Mouse (Mus musculus) forebrain, embryonic 14.5 days (tissue): ENCODE results near the gene Baiap2l1. TPM values are rescaled to one million over a fixed set of nuclear protein-coding genes. Genes with fewer than 3 reads are reported as not detected.

Experiments used
- ATAC-seq: fragments of 200-750 bp; cut with Nextera tagmentation; 2 replicates; pipeline ENCODE4 v1.8.0; 2017; ENCODE audit warnings: mild to moderate bottlenecking, moderate library complexity
- DNase-seq: peaks from one replicate; pipeline ENCODE4 v3.0.0-alpha.2; 2015; ENCODE audit warnings: low spot score
- H3K27ac ChIP-seq: fragments of 300-500 bp; sonication (generic); 2 replicates; pipeline ENCODE4 v1.5.1; 2014; ENCODE audit warnings: low read depth, mild to moderate bottlenecking, control low read depth, low read length, moderate library complexity
- H3K27me3 ChIP-seq: fragments of 300-500 bp; sonication (generic); replicated peaks from 2 replicates; pipeline ENCODE4 v1.6.1; 2014; ENCODE audit warnings: low read length, control low read depth, mixed read lengths; ENCODE audit not compliant: control insufficient read depth, insufficient read depth
- H3K36me3 ChIP-seq: fragments of 300-500 bp; sonication (generic); 2 replicates; pipeline ENCODE4 v1.6.1; 2014; ENCODE audit warnings: low read length, control low read depth; ENCODE audit not compliant: control insufficient read depth, insufficient read depth
- H3K4me1 ChIP-seq: fragments of 300-500 bp; sonication (generic); 2 replicates; pipeline ENCODE4 v1.6.1; 2014; ENCODE audit warnings: antibody characterized with exemption, low read length, control low read depth; ENCODE audit not compliant: control insufficient read depth, insufficient read depth
- H3K4me2 ChIP-seq: fragments of 300-500 bp; sonication (generic); 2 replicates; pipeline ENCODE4 v1.6.1; 2014; ENCODE audit warnings: mild to moderate bottlenecking, control low read depth, low read length
- H3K4me3 ChIP-seq: fragments of 300-500 bp; sonication (generic); 2 replicates; pipeline ENCODE4 v1.5.1; 2014; ENCODE audit warnings: low read depth, low read length, control low read depth
- H3K9ac ChIP-seq: fragments of 300-500 bp; sonication (generic); 2 replicates; pipeline ENCODE4 v1.6.1; 2014; ENCODE audit warnings: mild to moderate bottlenecking, low read length, control low read depth, moderate library complexity
- H3K9me3 ChIP-seq: fragments of 300-500 bp; sonication (generic); replicated peaks from 2 replicates; pipeline ENCODE4 v1.6.1; 2016; ENCODE audit warnings: low read length, control low read depth, mixed read lengths; ENCODE audit not compliant: control insufficient read depth
- WGBS: fragments of 180-500 bp; shearing (Covaris S2); extraction: QIAGEN DNeasy Blood & Tissue Kit; methylation state at CpG from one replicate; pipeline ENCODE4 v1.1.7; 2014; 5-methylcytosine and 5-hydroxymethylcytosine counted together
- polyA plus RNA-seq: library from polyadenylated mRNA; unstranded; fragments of >200 nt; fragmentation: Nextera tagmentation; extraction: Ambion mirVana; gene quantifications from 2 replicates; pipeline ENCODE4 v1.2.1, GENCODE M21; 2014

Gene Baiap2l1
- polyA plus RNA-seq, 1 experiment from 2014 or later: 0.81 TPM

DNA sequence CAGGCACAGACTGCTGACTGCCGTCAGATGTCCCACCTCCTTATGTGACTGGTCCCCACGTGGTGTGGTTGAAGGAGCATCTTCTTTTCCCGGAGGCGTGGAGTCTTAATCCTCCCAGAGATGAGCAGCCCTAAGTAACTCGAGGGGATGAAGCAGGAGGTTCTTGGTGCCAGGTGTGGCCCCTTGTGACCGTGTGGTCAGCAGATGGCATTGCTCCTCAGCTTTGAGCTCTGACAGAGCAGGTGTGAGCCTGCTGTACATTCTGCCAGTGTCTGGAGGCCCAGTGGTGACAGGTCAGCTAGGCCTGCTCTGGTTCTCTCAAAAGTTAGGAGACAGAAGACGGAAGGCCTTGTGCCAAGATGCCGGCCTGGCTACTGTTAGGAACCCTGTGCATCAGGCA lies 97.4 kb downstream of the Baiap2l1 start:
- DNase-seq (no peak), ATAC-seq (no peak)
- WGBS: 82% methylated on average over 8 of the region's 8 CpGs
- Histone ChIP-seq H3K27ac (no peak overlapping the region), H3K4me2 (no peak overlapping the region), H3K27me3 (no peaks in the 10 kb centered on the region), H3K9ac (no peak overlapping the region), H3K4me3 (no peak overlapping the region), H3K36me3 (peaks cover 48% of the 10 kb centered on the region), H3K4me1 (peaks cover 28% of the 10 kb centered on the region), H3K9me3 (no peaks in the 10 kb centered on the region)

DNA sequence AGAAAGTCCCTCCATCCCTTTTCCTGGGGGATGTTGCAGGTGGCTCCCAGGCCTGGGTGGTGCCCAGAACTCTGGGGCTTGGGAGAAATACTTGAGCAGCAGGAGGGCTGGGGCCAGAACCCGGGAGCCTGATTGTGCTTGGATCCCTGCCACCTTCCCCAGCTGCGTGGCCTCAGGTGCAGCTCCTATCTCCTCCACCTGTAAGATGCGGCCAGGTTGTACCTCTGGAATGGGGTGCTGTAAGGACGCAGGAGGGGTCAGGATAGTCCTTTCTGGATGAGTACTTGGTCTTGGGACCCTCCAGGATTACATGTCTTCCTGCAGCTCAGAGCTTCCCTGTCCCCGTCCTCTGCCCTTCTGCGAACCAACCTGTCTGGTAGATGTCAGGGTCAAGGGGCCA lies 98.7 kb downstream of the Baiap2l1 start:
- Histone ChIP-seq H3K4me2 (peak overlapping the region; percentile 74), H3K9me3 (no peaks in the 10 kb centered on the region), H3K9ac (peak overlapping the region; percentile 86), H3K27me3 (no peaks in the 10 kb centered on the region), H3K4me3 (no peak overlapping the region), H3K27ac (no peak overlapping the region), H3K36me3 (peaks cover 38% of the 10 kb centered on the region), H3K4me1 (peaks cover 28% of the 10 kb centered on the region)
- ATAC-seq (no peak), DNase-seq (no peak)
- WGBS: 70% methylated on average over 6 of the region's 6 CpGs

DNA sequence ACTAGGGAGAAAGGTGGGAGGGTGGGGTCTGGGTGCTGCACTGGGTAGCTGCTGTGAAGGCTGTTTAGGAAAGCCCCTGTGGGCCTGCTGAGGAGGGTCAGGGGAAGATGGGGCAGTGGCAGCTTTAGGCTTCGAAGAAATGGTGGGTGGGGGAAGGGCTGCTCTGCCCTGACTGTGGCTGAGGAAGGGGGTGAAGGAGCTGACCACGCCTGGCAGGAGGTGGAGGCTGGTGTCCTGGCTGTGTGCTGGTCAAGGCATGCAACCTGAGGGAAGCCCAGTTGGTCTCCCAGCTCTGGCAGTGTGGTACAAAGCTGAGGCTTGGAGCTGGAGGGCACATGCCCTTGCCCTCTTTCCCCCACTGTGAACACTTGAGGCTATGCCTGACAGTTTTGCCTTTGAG lies 99.2 kb downstream of the Baiap2l1 start:
- ATAC-seq: no peak
- peaks cover 38% of the 10 kb centered on the region for H3K36me3 ChIP-seq
- H3K4me1 ChIP-seq: peaks cover 28% of the 10 kb centered on the region
- H3K9me3 ChIP-seq: no peaks in the 10 kb centered on the region
- no peak for DNase-seq
- H3K9ac ChIP-seq: peak overlapping the region; percentile 86
- H3K4me2 ChIP-seq: peak overlapping the region; percentile 74
- H3K27ac ChIP-seq: no peak overlapping the region; the same call in 1 of the 2 replicates
- WGBS: 20% methylated on average over 2 of the region's 2 CpGs
- peak overlapping the region; percentile 98; the same call in 1 of the 2 replicates for H3K4me3 ChIP-seq
- no peaks in the 10 kb centered on the region for H3K27me3 ChIP-seq

DNA sequence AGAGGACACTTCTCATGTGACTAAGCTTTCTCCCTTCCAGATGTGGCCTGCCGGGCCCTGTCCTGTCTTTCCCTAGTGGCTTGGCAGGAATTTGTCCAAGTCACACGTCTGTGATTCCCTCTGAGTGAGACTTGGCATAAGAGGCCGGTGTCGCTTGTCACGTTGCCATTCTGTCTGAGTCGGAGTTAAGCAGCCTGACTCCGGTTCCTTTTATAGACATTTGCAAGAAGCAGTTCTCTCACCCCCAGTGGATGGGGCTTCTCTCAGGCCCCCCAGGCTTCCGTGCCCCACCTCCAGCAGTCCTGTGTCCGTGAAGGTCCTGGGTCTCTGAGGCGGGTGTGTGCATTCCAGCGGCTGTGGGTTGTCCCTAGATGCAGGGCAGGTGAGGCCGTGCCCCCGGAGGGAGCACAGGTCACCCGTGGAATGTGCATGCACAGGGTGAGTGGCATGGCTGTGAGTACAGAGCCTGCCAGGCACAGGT lies 99.7 kb downstream of the Baiap2l1 start:
- H3K4me3 ChIP-seq: peak overlapping the region; percentile 98
- H3K9ac ChIP-seq: peak overlapping the region; percentile 86
- H3K27ac ChIP-seq: no peak overlapping the region; the same call in 1 of the 2 replicates
- peak overlapping the region; percentile 74 for H3K4me2 ChIP-seq
- H3K36me3 ChIP-seq: peaks cover 34% of the 10 kb centered on the region
- H3K4me1 ChIP-seq: peaks cover 28% of the 10 kb centered on the region
- DNase-seq (peak; percentile 41), ATAC-seq (no peak)
- WGBS: 32% methylated on average over 14 of the region's 14 CpGs
- H3K9me3 ChIP-seq: no peaks in the 10 kb centered on the region
- H3K27me3 ChIP-seq: no peaks in the 10 kb centered on the region

DNA sequence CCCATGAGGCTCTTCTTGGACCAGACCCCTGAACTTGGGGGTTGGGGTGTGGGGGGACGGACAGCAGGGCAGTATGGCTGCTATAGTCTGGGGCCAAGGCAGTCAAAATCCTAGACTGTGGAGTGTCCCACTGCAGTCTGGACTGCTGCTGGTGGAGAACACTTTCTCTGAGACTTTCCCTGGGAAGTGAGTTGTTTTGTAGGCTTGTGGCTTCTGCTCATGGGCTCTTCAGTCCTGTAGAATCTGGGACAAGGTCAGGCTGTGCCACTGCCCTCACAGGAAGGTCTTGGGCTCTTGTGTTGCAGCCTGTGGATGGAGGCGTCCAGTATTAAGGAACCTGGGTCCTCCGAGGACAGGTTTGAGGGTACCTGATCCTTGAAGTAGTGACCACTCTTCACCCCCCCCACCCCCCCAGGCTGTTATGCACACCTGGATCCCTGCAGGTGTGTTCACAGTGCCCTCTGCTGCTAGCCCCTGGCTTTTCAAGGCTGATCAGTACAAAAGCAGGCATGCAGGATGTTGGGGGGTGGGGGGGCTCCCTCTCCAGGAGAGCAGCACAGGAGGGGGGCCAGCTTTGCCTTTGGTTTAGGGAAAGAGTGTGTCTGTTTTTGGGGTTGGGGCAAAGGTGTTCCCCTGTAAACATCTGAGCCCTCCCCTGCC lies 100.3 kb downstream of the Baiap2l1 start:
- H3K27me3 ChIP-seq: no peaks in the 10 kb centered on the region
- peaks cover 32% of the 10 kb centered on the region for H3K36me3 ChIP-seq
- H3K9me3 ChIP-seq: no peaks in the 10 kb centered on the region
- DNase-seq (no peak), ATAC-seq (no peak)
- peak overlapping the region; percentile 86 for H3K9ac ChIP-seq
- H3K4me1 ChIP-seq: peaks cover 28% of the 10 kb centered on the region
- WGBS: 58% methylated on average over 3 of the region's 3 CpGs
- no peak overlapping the region for H3K27ac ChIP-seq
- H3K4me3 ChIP-seq: peak overlapping the region; percentile 98
- peak overlapping the region; percentile 74 for H3K4me2 ChIP-seq

DNA sequence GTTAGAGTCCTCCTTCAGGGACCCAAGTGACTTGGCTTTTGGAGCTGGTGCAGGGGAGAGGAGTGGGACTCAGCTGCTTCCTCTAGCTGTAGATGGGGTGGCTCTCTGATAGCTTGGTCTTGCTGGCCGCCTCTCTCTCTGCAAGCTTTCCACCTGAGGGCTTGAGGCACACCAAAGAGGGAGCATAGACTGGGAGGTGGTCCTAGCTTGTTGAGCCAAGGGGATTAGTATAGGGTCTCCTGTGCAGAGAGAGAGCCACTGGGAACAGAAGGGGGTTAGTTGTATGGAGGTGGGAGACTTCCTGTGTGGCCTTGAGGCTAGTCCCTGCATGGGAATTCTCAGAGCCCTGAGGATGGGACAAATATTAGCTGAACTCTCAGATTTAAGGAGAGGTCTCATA lies 101.0 kb downstream of the Baiap2l1 start:
- peak overlapping the region; percentile 74 for H3K4me2 ChIP-seq
- H3K36me3 ChIP-seq: peaks cover 32% of the 10 kb centered on the region
- H3K9ac ChIP-seq: peak overlapping the region; percentile 86
- DNase-seq: no peak
- H3K27ac ChIP-seq: no peak overlapping the region; the same call in 1 of the 2 replicates
- no peaks in the 10 kb centered on the region for H3K9me3 ChIP-seq
- H3K4me1 ChIP-seq: peaks cover 28% of the 10 kb centered on the region
- H3K27me3 ChIP-seq: no peaks in the 10 kb centered on the region
- no peak for ATAC-seq
- WGBS: 31% methylated on average over 1 of the region's 1 CpGs
- H3K4me3 ChIP-seq: peak overlapping the region; percentile 98

DNA sequence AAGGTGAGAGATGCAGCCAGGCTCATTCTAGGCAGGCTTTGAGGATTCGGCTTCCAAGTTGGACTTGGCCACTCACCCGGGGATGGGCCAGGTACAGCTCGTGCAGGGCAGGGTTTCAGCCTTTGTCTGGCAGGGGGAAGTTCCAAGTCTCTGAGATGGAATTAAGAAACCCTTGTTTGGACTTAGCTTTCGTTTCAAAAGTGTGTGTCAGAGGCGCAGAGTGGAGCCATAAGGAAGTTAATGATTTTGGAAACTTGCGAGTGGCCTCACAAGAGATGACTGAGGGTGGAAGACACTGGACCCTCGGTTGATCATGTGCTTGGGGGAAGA lies 101.4 kb downstream of the Baiap2l1 start:
- 7% methylated on average over 7 of the region's 7 CpGs for WGBS
- Histone ChIP-seq H3K27ac (peak overlapping the region; percentile 83), H3K9me3 (no peaks in the 10 kb centered on the region), H3K4me2 (peak overlapping the region; percentile 74), H3K36me3 (peaks cover 32% of the 10 kb centered on the region), H3K4me1 (peaks cover 28% of the 10 kb centered on the region), H3K27me3 (no peaks in the 10 kb centered on the region), H3K4me3 (peak overlapping the region; percentile 98), H3K9ac (peak overlapping the region; percentile 86)
- DNase-seq (no peak), ATAC-seq (no peak)

DNA sequence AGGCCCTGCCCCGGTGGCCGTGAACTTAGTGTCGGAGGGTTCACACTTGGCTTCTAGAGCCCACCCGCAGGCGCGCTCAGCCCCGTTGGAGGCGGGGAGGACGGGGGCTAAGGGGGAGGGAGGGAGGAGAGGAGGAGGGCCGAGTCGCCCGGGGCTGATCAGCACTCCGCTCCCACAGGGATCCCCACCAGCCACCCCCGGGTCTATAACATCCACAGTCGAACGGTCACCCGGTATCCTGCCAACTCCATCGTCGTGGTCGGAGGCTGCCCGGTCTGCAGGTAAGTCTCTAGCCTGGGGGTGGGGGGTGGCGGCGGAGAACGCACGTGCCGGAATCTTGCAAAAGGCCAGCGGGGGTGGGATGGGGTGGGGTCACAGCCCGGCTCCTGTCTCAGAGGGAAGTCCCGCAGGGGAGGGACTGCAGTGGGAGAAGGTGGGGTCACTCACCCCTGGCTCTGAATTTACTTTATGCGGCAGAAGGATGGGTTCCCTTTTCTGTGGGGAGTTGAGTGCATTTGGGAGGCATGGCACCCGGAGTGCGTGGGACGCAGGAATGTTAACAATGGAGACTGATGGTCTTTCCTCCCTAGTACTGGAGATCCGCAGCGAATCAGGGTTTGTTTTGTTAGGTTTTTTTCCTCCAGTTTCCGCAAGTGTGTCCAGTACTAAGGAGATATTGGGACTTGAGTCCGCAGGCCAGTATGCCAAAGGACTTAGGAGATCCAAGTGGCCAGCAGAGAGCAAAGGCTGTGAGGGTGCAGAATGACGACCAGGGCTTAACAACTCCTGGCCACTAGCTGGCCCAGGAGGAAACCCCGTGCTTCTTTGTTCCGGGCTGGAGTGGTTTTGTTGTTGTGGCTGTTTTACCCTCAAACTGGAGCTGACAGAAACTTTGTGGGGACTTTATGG lies 102.0 kb downstream of the Baiap2l1 start:
- H3K4me3 ChIP-seq: peak overlapping the region; percentile 98
- H3K27ac ChIP-seq: peak overlapping the region; percentile 83
- ATAC-seq: peak; percentile 73
- no peaks in the 10 kb centered on the region for H3K9me3 ChIP-seq
- peaks cover 28% of the 10 kb centered on the region for H3K4me1 ChIP-seq
- 0% methylated on average over 33 of the region's 40 CpGs for WGBS
- peak overlapping the region; percentile 74 for H3K4me2 ChIP-seq
- peak; percentile 65 for DNase-seq
- peaks cover 28% of the 10 kb centered on the region for H3K36me3 ChIP-seq
- H3K27me3 ChIP-seq: no peaks in the 10 kb centered on the region
- H3K9ac ChIP-seq: peak overlapping the region; percentile 86
